Mouse (Mus musculus) midbrain, embryonic 10.5 days (tissue): ENCODE measurements around the gene Zzz3. TPM values are rescaled to one million over a fixed set of nuclear protein-coding genes. Genes with fewer than 3 reads are reported as not detected.

Source experiments
- DNase-seq: peaks from one replicate; pipeline ENCODE4 v3.0.0-alpha.2; 2017; ENCODE audit warnings: low spot score
- H3K27ac ChIP-seq: fragments of 300-500 bp; sonication (generic); replicated peaks from 2 replicates; pipeline ENCODE4 v1.5.1; 2016; ENCODE audit warnings: mild to moderate bottlenecking
- H3K27me3 ChIP-seq: fragments of 300-500 bp; sonication (generic); 2 replicates; pipeline ENCODE4 v1.6.1; 2016; ENCODE audit warnings: low read depth, mild to moderate bottlenecking; ENCODE audit not compliant: poor library complexity, severe bottlenecking
- H3K36me3 ChIP-seq: fragments of 300-500 bp; sonication (generic); 2 replicates; pipeline ENCODE4 v1.6.1; 2016; ENCODE audit warnings: mild to moderate bottlenecking, moderate library complexity
- H3K4me1 ChIP-seq: fragments of 300-500 bp; sonication (generic); 2 replicates; pipeline ENCODE4 v1.6.1; 2016
- H3K4me3 ChIP-seq: fragments of 300-500 bp; sonication (generic); 2 replicates; pipeline ENCODE4 v1.5.1; 2016; ENCODE audit warnings: mild to moderate bottlenecking, moderate library complexity
- H3K9me3 ChIP-seq: fragments of 300-500 bp; sonication (generic); replicated peaks from 2 replicates; pipeline ENCODE4 v1.6.1; 2016; ENCODE audit warnings: mild to moderate bottlenecking
- WGBS: fragments of 180-500 bp; shearing (Covaris S2); methylation state at CpG from one replicate; pipeline ENCODE4 v1.1.7; 2016; 5-methylcytosine and 5-hydroxymethylcytosine counted together
- polyA plus RNA-seq: library from polyadenylated mRNA; unstranded; fragments of >200 nt; fragmentation: Nextera tagmentation; extraction: Ambion mirVana; gene quantifications from 2 replicates; pipeline ENCODE4 v1.2.1, GENCODE M21; 2016

Zzz3 gene
- polyA plus RNA-seq, 1 experiment from 2014 or later, result 53.3 TPM

DNA sequence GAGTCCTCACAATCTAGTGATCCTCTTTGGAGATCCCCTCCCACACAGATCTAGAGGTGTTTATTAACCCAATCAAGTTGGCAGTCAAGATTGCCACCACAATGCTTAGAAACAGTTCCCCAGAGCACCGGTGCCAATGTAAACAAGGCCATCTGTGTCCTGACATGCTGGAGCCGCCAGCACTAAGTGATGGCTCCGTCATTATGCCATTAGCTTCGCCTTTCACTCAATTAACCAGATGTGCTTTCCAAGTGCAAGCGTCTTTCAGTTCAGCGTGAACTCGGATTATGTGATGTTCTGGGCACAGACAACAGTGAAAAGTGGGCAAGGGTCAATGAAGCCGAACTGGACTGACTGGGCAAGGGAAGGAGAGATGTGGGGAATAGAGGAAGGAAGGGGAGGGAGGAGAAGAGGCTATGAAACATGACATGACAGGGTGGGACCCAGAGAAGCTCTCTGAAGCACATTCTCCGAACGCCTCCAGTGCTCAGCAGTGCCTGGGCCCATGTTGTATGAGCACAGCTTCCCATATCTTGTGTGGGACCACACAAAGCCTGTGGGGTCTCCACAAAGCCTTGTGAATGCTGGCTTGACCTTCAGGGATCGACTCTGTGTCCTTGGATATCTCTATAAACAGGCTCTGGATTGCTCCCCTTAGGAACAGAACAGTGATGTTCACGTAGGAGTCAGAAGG, 99.5 kb downstream of the Zzz3 start:
- no peak for DNase-seq
- H3K9me3 ChIP-seq, result no peaks in the 10 kb centered on the region
- H3K4me1 ChIP-seq, result peaks cover 20% of the 10 kb centered on the region
- H3K27me3 ChIP-seq, result no peaks in the 10 kb centered on the region
- H3K27ac ChIP-seq, result no peak overlapping the region
- 79% methylated on average over 12 of the region's 12 CpGs for whole genome bisulfite sequencing
- H3K4me3 ChIP-seq, result no peak overlapping the region
- H3K36me3 ChIP-seq, result no peaks in the 10 kb centered on the region

DNA sequence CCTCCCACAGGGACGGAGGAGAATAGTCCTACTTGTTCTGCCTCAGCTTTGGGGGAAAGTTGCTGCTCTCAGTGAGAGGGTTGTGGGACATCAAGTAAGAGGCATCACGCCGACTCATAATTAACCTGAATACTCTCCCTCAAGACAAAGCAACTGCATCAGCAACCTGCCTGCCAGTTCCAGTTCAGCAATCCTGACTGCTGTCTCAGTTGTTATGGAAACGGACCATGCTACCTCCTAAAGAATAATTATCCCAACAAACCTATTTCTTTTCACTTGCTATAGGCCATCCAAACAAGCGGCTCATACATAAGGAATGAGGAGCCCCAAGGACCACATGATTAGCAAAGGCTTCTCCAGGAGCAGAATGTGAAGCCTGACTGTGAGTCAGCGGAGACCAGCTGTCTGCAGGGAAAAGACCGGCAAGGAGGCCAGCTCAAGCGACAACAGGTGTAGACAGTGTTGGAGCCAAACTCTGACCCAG, 100.2 kb downstream of the Zzz3 start:
- H3K36me3 ChIP-seq, result no peaks in the 10 kb centered on the region

DNA sequence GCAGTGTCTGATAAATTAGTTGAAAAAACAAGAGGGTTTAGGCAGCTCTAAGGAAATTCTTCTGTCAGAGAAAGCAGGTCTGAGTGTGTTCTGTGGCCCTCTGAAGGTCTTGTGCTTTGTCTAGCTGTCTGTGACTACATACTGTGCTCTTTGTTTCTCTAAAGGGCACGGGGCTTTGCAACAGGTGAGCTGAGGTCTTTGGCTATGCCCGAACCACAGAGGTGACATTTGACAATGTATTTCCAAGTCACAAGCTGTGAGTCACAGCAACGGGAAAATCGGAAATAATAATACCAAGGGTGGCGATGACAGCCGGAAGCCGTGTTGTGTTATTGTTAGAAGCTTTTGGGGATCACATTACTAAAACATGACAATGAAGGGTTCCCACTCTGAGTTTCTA, 101.8 kb downstream of the Zzz3 start:
- WGBS, result 74% methylated on average over 7 of the region's 7 CpGs
- H3K36me3 ChIP-seq, result no peaks in the 10 kb centered on the region
- H3K27me3 ChIP-seq, result no peaks in the 10 kb centered on the region
- H3K9me3 ChIP-seq, result no peaks in the 10 kb centered on the region
- no peak overlapping the region for H3K4me3 ChIP-seq
- peaks cover 20% of the 10 kb centered on the region for H3K4me1 ChIP-seq
- no peak overlapping the region for H3K27ac ChIP-seq
- DNase-seq, result no peak

More for the DNA sequence above, 100.2 kb downstream of the Zzz3 start:
- 75% methylated on average over 8 of the region's 8 CpGs for WGBS
- DNase-seq, result no peak
- Histone ChIP-seq H3K4me1 (peaks cover 20% of the 10 kb centered on the region), H3K9me3 (no peaks in the 10 kb centered on the region), H3K27ac (no peak overlapping the region), H3K27me3 (no peaks in the 10 kb centered on the region), H3K4me3 (no peak overlapping the region)

GRCm38 (mm10) chr3:152497842-152498241, 102.6 kb downstream of the Zzz3 start:
- DNase-seq, result no peak
- Histone ChIP-seq H3K4me1 (peaks cover 20% of the 10 kb centered on the region), H3K27me3 (no peaks in the 10 kb centered on the region), H3K9me3 (no peaks in the 10 kb centered on the region), H3K27ac (no peak overlapping the region), H3K4me3 (no peak overlapping the region), H3K36me3 (no peaks in the 10 kb centered on the region)
- 90% methylated on average over 2 of the region's 2 CpGs for WGBS

DNA sequence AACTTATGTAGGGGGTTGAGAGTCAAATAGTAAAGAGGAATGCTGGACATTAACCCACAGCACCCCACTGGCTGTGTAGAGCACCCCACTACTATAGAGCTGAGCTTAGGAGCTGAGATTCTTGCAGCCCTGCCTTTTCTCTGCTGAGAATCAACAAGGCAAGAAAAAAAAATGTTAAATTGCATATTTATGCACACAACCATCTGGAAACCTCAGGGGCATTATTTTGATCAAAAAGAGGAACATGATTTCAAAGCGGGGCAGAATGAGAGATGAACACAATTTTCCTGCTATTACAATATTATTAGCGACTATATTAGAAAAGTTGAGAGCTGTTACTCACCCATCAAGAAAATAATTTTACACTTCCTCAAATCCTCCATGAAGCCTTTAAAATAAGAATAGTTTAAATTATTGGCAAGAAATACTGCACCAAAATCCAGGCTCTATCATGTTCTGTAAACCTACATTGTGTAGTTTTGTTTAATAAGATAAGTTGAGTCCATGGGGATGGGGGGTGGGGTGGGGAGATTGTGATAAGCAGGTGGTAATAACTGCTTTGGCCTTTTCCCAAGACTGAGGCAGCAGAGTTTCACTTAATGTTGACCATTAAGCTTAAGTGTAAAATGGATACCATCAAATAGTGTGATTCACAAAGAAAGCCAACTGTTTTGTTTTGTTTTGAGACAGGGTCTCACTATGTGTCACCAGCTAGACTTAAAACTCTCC, 103.9 kb downstream of the Zzz3 start:
- no peaks in the 10 kb centered on the region for H3K36me3 ChIP-seq
- WGBS, result 91% methylated on average over 2 of the region's 2 CpGs
- no peaks in the 10 kb centered on the region for H3K27me3 ChIP-seq
- H3K4me1 ChIP-seq, result peaks cover 20% of the 10 kb centered on the region
- H3K4me3 ChIP-seq, result no peak overlapping the region
- no peak for DNase-seq
- no peaks in the 10 kb centered on the region for H3K9me3 ChIP-seq
- H3K27ac ChIP-seq, result no peak overlapping the region

DNA sequence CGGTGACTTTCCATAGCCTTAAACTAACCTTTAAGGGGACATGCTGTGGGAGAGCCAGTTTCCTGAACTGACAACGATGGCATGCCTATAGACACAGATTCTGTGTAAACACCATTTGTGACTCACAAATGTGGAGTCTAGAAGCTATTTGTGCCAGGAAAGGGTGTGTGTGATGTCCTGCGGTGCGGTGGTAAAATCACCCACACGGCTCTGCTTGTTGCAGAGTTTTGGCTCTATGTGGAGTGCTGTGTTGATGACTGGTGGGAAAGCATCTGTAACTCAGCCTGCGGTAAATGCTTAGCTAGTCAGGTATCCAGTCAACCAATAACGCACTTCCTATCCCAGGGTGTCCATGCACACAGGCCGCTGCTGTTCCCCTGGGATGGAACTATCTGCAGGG, 112.6 kb downstream of the Zzz3 start:
- 83% methylated on average over 8 of the region's 8 CpGs for WGBS
- Histone ChIP-seq H3K27me3 (no peaks in the 10 kb centered on the region), H3K4me1 (peaks cover 16% of the 10 kb centered on the region), H3K4me3 (no peak overlapping the region), H3K36me3 (no peaks in the 10 kb centered on the region), H3K9me3 (no peaks in the 10 kb centered on the region), H3K27ac (no peak overlapping the region)
- DNase-seq, result no peak

- Histone ChIP-seq H3K9me3 (no peaks in the 10 kb centered on the region), H3K36me3 (no peaks in the 10 kb centered on the region), H3K4me3 (no peak overlapping the region), H3K27me3 (no peaks in the 10 kb centered on the region), H3K27ac (no peak overlapping the region), H3K4me1 (peaks cover 16% of the 10 kb centered on the region)
- DNase-seq, result no peak
- 70% methylated on average over 12 of the region's 12 CpGs for WGBS
Measured at GRCm38 (mm10) chr3:152508419-152508993, 113.2 kb downstream of the Zzz3 start.

DNA sequence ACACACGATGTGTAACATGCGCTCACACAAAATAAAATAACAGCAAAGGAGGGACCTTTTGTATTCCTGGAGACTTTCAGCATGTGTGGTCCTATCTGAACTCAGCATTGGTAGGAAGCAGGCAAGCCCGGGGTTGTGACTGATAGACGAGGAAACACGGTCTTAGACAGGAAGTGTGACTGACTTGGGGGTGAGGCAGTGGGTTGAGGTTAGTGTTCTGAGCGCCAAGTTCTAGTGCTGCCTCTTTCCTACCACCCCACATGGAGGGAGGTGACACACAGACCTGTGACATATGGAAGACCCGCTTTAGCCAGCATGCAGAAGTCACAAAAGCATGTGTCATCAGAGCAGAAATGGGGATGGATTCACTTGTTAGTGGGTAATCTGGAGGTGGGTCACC, 114.0 kb downstream of the Zzz3 start:
- Histone ChIP-seq H3K4me3 (no peak overlapping the region), H3K27ac (no peak overlapping the region)
- 92% methylated on average over 7 of the region's 7 CpGs for WGBS

More for the DNA sequence above, 114.0 kb downstream of the Zzz3 start:
- H3K27me3 ChIP-seq, result no peaks in the 10 kb centered on the region
- no peaks in the 10 kb centered on the region for H3K36me3 ChIP-seq
- H3K9me3 ChIP-seq, result no peaks in the 10 kb centered on the region
- no peak for DNase-seq
- peaks cover 16% of the 10 kb centered on the region for H3K4me1 ChIP-seq

Other genes with a start within 250 kb of the Zzz3 start
- gene Gipc2, start 229.2 kb upstream of the Zzz3 start, polyA plus RNA-seq, result 0.95 and 1.5 TPM in 2 replicates
- gene Dnajb4, start 185.2 kb upstream of the Zzz3 start, polyA plus RNA-seq, result 20.1 and 22.6 TPM in 2 replicates
- 411 and 422 TPM in 2 replicates for gene Fubp1, start 185.1 kb upstream of the Zzz3 start, polyA plus RNA-seq
- gene Nexn, start 129.1 kb upstream of the Zzz3 start, polyA plus RNA-seq, result 3.0 and 4.5 TPM in 2 replicates
- 17.1 and 18.2 TPM in 2 replicates for gene Miga1, start 55.1 kb upstream of the Zzz3 start, polyA plus RNA-seq
- gene Usp33, start 49.0 kb upstream of the Zzz3 start, polyA plus RNA-seq, result 47.2 and 58.8 TPM in 2 replicates